Mouse (Mus musculus) urinary bladder, adult 2 months (tissue): Measurements from ENCODE around the gene Bcas3. TPM values are rescaled to one million over a fixed set of nuclear protein-coding genes. Genes with fewer than 3 reads are reported as not detected.

Experiments
- DNase-seq: peaks from one replicate; pipeline ENCODE4 v3.0.0; 2022; ENCODE audit warnings: low spot score
- polyA plus RNA-seq: library from polyadenylated mRNA; depleted of rRNA; stranded (reverse); fragments of >200 nt; gene quantifications from 2 replicates; pipeline ENCODE4 v1.2.3, GENCODE M21; 2012

Bcas3 gene
- polyA plus RNA-seq, 1 experiment = 28.6 TPM

DNA sequence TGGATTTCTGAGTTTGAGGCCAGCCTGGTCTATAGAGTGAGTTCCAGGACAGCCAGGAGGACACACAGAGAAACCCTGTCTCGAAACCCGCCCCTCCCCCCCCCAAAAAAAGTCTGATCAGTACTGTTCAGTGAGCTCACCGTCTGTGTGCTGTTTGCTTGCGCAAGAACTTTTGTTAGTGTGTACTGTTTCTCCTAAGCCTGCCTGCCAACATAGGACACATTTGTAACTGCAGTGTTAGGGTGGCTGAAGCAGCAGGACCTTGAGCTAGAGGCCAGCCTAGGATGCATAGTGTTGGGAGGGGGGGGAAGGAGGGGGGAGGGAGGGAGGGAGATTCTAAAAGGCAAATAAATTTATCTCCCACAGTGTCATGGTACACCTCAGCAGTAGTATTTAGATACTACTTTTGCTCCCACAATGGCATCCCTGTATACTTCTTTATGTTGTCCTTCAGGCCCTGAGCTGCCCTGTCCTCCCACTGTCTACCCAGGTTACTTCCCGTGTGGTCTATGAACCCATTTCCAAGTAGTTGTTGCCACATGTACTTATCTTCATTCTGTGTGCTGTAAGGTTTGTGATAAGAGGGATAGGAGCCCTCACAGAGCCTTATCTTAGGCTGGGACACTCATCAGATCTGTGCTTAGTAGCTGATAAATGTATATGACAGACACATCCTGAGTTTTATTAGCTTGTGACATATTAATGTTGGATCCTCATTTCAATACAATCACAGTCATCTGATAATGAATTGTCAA lies 176.7 kb downstream of the Bcas3 start:
- no peak for DNase-seq

DNA sequence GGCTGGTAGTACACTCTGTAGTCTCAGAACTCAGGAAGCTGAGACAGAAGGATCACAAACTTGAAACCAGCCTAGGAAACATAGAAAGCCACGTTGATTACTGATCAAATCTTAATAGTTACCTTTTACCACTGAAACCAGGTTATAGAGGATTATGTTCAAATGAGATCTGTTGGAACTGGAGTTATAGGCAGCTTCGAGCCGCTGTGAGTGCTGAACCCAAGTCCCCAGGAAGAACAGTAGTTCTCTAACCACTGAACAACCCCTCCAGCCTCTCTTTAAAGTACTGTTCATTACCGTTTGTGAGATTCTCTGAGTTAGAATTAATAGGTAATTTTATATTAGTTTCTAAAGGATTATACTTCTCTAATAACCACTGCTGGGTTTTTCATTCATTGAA lies 188.0 kb downstream of the Bcas3 start:
- no peak for DNase-seq

DNA sequence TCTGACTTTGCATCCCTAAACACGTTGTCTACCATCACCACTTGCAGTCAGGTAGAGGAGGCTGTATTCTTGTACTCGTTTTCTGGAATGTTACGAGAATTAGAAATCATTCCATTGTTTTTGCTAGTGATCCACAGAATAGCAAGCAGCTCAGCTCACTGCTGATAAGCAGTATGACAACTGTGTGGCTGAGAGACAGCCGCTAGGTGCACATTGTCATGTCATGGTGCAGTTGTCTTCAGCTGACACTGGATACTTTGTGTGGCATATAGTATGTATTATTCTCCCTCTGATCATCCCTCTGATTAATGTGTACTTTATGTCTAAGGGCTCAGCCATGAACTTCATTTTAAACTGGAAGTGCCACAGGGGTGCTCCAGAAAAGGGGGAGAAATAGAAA lies 190.3 kb downstream of the Bcas3 start:
- no peak for DNase-seq

DNA sequence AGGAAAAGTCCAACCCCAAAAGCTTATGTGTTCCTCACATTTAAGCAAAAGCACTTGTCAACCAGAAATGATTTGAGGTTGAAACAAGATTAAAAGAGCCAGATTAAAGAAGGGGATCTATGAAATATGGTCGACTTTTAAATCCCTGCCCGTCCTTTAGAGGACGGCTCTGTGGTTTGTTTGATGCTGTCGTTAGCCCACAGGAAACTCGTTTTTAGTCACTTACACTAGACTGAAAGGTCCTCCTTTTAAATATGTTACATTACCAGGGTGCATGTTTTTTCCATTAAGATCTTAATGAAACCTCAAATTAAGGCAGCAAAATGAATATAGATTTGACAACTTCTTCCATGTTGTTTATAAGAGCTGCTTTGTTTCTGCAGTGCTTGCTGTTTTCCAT lies 192.6 kb downstream of the Bcas3 start:
- DNase-seq = no peak

DNA sequence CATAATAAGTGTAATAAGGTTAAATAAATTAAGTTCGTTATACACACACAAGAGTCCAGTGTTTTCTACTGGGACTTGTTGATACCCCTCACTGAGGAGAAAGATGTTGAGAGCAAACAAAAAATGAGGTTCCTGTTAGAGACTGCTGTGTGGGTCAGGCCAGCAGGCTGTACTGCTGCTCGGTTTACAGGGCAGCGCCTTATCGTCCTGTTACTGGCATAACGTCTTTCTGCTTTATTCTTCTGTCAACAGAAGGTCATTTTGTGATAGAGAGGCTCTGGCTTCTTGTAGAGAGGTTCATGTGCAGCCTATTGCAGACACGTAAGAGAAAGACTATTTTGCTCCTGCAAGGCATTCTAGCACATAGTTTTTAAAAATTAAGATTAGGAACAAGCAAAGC lies 195.0 kb downstream of the Bcas3 start:
- no peak for DNase-seq

DNA sequence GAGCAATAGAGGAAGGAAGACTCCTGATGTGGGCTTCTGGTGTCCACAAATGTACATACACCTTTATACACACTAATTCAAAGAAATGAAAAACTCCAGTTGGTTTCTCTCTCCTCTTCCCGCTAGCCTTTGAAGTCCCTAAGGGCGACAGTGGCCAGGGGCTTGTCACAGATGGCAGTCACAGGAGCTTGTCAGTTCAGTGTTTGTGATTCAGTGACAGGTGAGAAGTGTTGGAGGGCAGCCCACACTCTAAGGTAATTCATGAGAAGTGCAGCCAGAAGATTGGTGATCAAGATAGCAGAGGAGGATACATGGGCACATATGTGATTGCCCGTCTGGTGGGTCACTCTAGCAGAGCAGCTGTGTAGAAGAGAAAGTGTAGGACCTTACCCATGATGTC lies 196.7 kb downstream of the Bcas3 start:
- DNase-seq = no peak

DNA sequence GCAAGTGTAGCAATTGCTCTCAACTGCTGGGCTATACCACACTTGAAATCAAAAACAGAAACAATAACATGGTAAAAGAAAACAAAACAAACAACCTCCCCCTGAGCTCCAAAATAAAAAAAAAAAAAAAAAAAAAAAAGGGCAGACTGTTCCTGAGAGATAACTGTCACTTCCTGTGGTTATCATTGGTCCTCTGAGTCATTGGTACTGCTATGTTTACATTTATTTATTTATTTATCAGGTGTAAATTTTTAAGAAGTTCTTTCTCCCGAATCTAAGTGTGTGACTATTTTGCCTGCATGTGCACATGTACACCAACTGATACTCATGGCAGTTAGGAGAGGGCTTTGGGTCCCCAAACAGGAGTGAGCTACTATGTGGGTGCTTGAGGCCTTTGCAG lies 202.1 kb downstream of the Bcas3 start:
- DNase-seq = no peak

DNA sequence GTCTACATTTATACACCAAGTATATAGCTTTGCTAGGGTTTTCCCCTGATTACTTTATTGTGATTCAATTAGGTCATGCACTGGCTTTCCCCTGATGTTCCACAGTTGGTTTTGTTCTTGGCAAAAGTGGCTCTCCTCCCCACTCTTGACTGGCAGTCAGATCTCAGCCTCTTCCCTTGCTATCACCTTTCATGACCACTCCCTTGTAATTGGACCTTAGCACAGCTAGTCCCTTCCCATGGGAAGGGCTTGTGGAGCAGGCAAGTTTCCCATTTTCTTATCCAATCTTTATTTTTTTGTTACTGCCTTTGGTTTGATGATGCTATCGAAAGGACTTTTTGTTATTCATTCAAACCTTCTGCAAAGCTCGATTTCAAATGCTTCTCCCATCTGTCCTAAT lies 202.8 kb downstream of the Bcas3 start:
- no peak for DNase-seq

DNA sequence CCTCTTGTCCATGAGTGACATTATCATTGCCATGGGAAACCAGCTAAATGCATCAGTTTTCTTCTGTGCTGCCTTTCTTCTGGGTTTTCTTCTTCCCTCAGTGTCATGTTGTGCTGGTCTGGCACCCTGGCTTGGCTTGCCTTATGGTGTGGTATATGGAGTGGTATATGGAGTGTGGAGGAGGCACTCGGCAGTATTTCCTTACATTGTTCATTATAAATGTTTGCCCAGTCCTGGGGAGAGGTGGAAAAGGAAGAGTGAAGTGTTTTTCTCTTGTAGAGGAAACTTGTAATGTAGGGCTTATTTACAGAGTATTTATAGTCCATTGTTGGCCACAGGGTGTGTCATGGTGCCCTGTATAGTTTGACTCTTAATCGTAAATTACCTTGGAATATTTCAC lies 212.1 kb downstream of the Bcas3 start:
- no peak for DNase-seq

DNA sequence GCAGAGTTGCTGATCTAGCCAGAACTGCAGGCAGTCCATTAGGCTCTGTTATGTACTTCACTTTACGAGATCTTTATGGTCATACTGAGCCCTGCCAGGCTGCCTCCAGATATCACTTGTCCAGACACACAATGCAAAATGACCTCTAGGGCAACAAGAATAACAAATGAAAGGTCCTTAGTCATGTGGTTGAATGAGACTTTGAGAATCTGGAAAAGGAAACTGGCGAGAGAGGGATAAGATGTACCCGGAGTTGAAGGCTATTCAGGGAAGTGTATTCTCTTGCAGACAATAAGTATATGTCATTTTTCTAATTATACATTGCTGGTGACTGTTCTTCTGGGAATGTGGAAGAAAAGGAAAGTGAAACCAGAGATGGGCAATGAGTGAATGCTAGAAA lies 218.1 kb downstream of the Bcas3 start:
- DNase-seq = no peak

DNA sequence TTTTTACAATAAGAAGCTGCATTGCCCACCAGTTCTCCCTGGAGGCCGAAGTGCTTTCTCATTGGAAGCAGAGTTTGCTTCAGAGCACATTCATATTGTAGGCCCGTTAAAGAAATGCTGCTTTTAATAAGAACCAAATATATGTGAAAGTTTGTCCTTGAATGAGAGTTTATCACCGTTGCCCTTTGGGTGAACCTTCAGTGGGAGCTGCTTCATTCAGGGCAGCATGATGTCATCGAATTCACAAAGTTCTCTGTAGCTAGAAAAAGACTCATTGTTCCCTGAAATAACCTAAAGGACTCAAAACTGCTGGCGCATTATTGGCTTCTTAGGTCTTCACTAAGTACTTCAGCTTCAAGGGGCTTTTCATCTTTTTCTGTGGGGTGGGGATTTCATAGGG lies 219.0 kb downstream of the Bcas3 start:
- DNase-seq = no peak

DNA sequence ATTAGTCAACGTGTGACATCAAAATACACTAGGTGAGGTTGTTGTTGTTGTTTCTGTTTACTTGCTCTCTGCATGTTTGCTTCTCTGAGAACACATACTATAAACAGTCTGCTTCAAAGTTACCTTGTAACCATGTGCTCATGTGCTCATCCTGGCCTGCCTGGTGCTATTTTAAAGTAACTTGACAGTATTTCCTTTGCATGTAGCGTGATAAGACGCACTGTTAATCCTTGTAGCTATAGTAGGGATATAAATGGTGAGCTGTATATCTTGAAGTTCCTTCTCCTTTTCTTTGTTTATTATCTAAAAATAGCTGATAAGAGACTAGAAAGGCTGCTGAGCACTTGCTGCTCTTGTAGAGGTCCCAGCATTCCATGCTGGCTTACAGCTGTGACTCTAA lies 219.6 kb downstream of the Bcas3 start:
- DNase-seq = no peak

DNA sequence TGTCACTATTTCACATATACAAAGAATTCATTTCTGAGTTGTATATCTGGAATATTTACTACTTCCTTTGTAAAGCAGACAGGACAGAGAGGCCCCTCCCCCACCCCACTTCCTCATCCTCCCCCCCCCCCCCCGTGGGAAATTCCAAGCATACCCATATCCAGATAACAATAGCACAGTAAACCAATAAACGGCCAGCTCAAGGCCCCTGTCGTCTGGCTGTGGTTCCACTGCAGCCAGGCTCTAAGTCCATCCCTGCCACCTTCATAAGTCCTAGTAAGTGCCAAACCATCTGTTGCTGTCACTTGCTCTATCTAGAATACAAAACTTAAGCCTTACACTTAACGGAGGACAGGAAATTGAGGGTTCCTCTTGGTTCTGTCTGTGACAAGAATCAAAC lies 221.5 kb downstream of the Bcas3 start:
- DNase-seq = no peak

DNA sequence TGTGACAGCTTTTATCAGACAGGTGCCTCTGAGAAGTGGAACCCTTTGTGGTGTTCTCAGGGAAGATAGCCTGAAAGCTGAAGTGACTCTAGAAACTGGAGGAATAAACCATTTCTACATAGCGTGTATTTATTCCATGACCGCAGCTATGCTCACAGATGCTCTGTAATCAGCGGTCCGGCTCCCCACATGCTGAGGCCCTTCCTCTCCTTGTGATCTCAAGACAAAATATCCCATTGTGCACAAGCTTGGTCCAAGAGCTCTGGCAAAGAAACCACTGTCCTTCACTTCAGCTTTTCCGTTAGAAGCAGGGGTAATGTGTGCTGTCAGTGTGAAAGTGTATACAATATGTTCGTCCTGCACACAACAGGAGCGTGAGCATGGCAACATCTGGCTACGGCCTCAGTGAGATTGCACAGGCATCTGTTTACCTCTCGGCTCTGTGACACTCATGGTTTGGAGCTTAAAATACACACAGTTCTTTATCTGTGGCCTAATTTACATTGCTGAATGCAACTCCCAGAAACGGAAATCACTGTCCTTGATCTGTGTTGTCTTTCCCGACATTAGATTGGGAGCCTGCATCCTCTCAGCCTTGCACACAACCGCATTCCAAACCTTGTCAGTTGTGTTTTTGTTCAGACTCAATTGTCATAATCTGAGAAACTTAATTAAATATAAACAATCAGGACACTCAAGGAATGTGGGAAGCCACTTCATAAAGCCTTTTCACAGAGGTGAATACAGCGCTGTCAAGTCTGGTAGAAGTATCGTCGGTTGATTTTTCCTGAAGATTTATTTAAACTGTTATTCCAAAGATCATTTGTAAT lies 225.1 kb downstream of the Bcas3 start:
- DNase-seq = no peak

DNA sequence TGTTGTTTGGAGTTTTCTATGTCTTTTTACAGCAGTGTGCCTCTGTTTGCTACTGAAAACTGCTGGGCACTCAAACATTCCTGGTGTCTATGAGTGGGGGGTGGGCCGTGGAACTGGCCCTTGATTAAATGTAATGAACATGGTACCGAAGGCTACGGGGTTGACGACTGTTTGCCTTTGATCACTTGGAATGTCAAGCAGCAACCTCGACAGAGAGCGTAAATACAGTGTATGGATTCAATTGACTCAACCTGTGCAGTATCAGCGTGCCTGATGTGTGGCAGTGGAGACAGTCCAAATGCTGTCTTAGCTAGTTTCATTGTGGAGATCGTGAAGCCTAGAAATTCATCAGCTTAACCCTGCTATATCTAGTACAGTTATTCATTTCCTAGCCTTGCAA lies 231.1 kb downstream of the Bcas3 start:
- DNase-seq = no peak

DNA sequence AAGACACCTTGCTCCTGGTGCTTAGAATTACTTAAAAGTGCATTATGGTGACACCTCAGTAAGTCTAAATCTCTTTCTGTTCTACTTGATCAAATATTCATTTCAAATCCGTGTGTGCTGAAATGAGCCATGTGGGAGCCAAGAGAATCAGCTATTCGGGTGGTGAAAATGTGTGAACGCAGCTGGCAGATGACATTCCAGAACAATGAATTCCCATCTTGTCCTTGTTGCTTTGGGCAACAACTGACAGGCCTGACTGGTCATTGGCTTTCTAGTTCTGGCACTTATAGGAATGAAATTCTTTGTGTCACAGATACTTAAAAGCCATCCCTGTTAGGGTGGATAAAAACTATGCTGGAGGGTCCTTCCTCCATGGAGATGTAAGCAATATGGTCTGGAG lies 240.7 kb downstream of the Bcas3 start:
- DNase-seq = no peak

DNA sequence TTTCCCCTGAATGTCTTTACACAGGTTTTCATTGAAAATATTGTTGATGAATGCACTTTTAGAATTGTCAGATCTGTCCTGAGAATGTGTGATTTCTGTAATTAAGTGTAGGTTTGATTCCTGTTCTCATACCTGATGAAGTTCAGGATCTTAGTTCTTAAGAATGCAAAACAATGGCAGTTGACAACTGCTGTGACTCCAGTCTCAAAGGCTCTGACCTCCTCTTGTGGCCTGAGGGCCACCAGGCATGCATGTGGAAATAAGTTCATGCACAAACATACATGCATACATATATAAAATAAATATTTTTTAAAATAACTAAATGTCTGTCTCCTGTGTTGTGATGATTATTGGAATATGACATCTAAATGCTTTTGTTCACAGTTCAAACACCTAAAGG lies 246.3 kb downstream of the Bcas3 start:
- DNase-seq = no peak

DNA sequence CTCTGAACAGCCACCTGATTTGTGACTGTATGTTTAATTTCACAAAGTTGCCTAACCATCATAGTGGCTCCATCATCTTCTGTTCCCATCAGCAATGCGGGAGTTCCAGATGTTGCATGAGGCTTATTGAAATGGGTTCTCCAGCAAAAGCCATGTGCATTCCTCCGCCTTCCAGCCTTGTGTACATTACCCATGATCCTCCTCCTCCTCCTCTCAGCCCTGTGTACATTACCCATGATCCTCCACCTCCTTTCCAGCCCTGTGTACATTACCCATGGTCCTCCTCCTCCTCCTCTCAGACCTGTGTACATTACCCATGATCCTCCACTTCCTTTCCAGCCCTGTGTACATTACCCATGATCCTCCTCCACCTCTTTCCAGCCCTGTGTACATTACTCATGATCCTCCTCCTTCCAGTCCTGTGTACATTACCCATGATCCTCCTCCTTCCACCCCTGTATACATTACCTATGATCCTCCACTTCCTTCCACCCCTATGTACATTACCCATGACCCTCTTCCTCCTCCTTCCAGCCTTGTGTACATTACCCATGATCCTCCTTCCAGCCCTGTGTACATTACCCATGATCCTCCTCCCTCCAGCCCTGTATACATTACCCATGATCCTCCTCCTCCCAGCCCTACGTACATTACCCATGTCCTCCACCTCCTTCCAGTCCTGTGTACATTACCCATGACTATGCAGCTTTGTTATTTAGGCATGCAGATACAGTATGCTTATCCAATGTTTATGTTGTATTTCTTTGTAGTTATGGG lies 250.8 kb downstream of the Bcas3 start:
- DNase-seq = no peak

DNA sequence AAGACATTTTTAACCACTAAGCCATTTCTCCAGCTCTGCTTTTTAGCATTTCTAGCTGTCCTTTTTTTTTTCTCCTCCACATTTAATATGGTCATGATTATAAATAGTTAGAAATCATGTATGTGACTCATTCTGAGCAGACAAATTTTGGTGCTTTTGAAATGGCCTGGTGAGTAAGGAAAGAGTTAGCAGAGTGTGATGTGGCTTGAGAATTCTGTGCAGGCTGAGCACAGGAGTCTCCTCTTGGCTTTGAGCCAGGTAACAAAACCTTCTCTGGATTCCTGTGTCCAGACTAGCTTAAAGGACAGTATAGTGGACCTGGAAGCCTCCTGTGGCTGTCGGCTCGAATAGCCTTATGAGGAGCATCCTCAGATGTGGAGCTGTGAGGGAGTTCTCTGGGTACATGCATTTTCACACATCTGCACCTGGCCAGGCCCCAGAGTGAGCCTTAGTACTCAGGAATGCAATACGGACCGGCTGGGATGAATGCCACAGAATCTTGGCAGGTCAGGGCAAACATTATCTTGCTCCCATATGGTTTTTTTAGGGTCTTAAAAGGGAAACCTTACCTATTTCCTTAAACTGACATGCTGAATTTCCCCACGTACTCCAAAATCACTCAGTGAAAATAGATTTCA lies 256.5 kb downstream of the Bcas3 start:
- DNase-seq = no peak

DNA sequence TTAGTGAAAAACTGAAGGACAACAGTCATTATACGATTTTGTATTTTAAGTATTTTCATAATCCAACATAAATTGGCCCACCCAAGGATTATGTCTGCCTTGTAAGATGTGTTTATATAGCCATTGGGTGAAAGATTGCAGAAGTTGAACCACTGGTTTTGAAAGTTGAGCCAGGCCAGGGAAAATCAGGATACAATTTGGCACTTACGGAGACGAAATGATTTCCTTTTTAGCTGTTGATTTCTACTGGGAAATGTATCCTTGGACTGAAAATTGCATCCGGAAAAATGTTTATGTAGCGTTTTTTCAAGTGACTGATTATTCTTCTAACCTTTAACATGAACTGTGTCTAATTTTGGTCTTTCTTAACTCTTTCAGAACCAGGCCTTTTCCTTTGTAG lies 260.1 kb downstream of the Bcas3 start:
- DNase-seq = no peak

DNA sequence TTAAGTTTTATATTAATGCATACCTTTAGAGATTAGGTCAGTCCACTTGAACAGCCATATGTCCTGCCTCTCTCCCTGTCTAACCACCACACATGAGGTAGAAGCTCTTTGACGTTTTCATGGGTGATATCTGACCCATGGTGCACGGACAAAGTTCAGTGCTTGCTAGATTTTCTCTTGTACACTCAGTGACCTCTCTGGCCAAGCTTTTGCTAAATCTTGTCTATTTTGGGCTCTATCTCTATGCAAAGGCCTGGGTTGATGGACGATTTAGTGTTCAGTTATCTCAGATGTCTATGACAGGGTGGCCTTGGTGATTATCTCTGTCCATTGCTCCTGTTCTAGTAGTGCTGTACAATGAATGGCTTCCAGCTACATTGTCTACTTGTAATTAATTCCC lies 260.6 kb downstream of the Bcas3 start:
- no peak for DNase-seq

DNA sequence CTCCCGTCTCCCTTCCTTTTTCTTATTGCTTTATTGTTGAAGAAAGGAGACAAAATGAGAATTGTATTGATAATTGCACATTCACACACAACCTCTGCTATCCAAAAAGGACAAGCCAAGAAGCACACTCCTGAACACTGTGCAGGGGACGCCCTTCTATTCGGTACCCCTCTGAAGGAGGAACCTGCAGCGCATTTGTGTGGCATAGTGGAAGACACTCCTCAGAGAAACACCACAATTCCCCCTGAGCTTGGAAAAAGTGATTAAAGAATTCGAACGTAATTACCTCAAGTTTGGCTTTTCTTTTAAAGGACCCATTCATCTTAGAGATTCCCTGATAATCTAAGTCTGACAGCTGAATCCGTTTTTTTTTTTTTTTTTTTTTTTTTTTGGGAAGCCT lies 261.5 kb downstream of the Bcas3 start:
- no peak for DNase-seq
